Mouse (Mus musculus) limb, embryonic 13.5 days (tissue): ENCODE data around the gene Cdip1. TPM values are rescaled to one million over a fixed set of nuclear protein-coding genes. Genes with fewer than 3 reads are reported as not detected.
"Not testable (repeated sequence)": the region's sequence is repeated elsewhere in the genome, so short reads cannot be mapped to it uniquely, and the experiment has no call there.

ENCODE experiments used
- ATAC-seq: fragments of 200-750 bp; cut with Nextera tagmentation; 2 replicates; pipeline ENCODE4 v1.8.0; 2017; ENCODE audit warnings: low read depth, moderate number of reproducible peaks, moderate TSS enrichment; ENCODE audit not compliant: low FRiP score
- H3K27ac ChIP-seq: fragments of 300-500 bp; sonication (generic); 2 replicates; pipeline ENCODE4 v1.5.1; 2015; ENCODE audit warnings: inconsistent platforms, mild to moderate bottlenecking, moderate library complexity
- H3K27me3 ChIP-seq: fragments of 300-500 bp; sonication (generic); 2 replicates; pipeline ENCODE4 v1.6.1; 2015; ENCODE audit warnings: mild to moderate bottlenecking, inconsistent platforms
- H3K36me3 ChIP-seq: fragments of 300-500 bp; sonication (generic); 2 replicates; pipeline ENCODE4 v1.6.1; 2015; ENCODE audit warnings: inconsistent platforms, mild to moderate bottlenecking, moderate library complexity
- H3K4me1 ChIP-seq: fragments of 300-500 bp; sonication (generic); 2 replicates; pipeline ENCODE4 v1.6.1; 2015; ENCODE audit warnings: inconsistent platforms
- H3K4me2 ChIP-seq: fragments of 300-500 bp; sonication (generic); replicated peaks from 2 replicates; pipeline ENCODE4 v1.6.1; 2015; ENCODE audit warnings: inconsistent platforms, mild to moderate bottlenecking, moderate library complexity
- H3K4me3 ChIP-seq: fragments of 300-500 bp; sonication (generic); 2 replicates; pipeline ENCODE4 v1.5.1; 2015; ENCODE audit warnings: moderate library complexity, mild to moderate bottlenecking, inconsistent platforms
- H3K9ac ChIP-seq: fragments of 300-500 bp; sonication (generic); 2 replicates; pipeline ENCODE4 v1.6.1; 2015; ENCODE audit warnings: mild to moderate bottlenecking, inconsistent platforms
- H3K9me3 ChIP-seq: fragments of 300-500 bp; sonication (generic); 2 replicates; pipeline ENCODE4 v1.6.1; 2016; ENCODE audit warnings: inconsistent platforms
- WGBS: fragments of 180-500 bp; shearing (Covaris S2); methylation state at CpG from one replicate; pipeline ENCODE4 v1.1.7; 2015; 5-methylcytosine and 5-hydroxymethylcytosine counted together
- polyA plus RNA-seq: library from polyadenylated mRNA; unstranded; fragments of >200 nt; fragmentation: Nextera tagmentation; extraction: Ambion mirVana; gene quantifications from 2 replicates; pipeline ENCODE4 v1.2.1, GENCODE M21; 2015

Gene Cdip1
- polyA plus RNA-seq, 1 experiment from 2014 or later = 102 TPM

GRCm38 (mm10) chr16:4765852-4766251 lies 24.2 kb downstream of the Cdip1 start:
- no peak overlapping the region for H3K4me3 ChIP-seq
- no peak overlapping the region for H3K9ac ChIP-seq
- no peaks in the 10 kb centered on the region for H3K27me3 ChIP-seq
- peaks cover 76% of the 10 kb centered on the region for H3K36me3 ChIP-seq
- H3K27ac ChIP-seq = no peak overlapping the region
- no peak overlapping the region for H3K4me2 ChIP-seq
- H3K4me1 ChIP-seq = no peaks in the 10 kb centered on the region
- WGBS = 90% methylated on average over 2 of the region's 2 CpGs
- no peaks in the 10 kb centered on the region for H3K9me3 ChIP-seq
- ATAC-seq = no peak

- Histone ChIP-seq H3K36me3 (peaks cover 50% of the 10 kb centered on the region), H3K9ac (no peak overlapping the region), H3K4me3 (no peak overlapping the region), H3K4me2 (no peak overlapping the region), H3K27ac (no peak overlapping the region), H3K9me3 (no peaks in the 10 kb centered on the region), H3K27me3 (no peaks in the 10 kb centered on the region), H3K4me1 (no peaks in the 10 kb centered on the region)
- 39% methylated on average over 2 of the region's 2 CpGs for WGBS
- ATAC-seq = no peak
Observed at GRCm38 (mm10) chr16:4763276-4763675, 26.8 kb downstream of the Cdip1 start.

- no peak overlapping the region for H3K9ac ChIP-seq
- no peak for ATAC-seq
- no peaks in the 10 kb centered on the region for H3K9me3 ChIP-seq
- H3K4me1 ChIP-seq = no peaks in the 10 kb centered on the region; the same call in 1 of the 2 replicates
- no peak overlapping the region for H3K4me3 ChIP-seq
- WGBS = 95% methylated on average over 4 of the region's 4 CpGs
- H3K36me3 ChIP-seq = peaks cover 42% of the 10 kb centered on the region
- no peak overlapping the region for H3K27ac ChIP-seq
- H3K27me3 ChIP-seq = no peaks in the 10 kb centered on the region
- no peak overlapping the region for H3K4me2 ChIP-seq
Observed at GRCm38 (mm10) chr16:4762437-4762836, 27.7 kb downstream of the Cdip1 start.

GRCm38 (mm10) chr16:4756660-4757335 lies 33.3 kb downstream of the Cdip1 start:
- H3K36me3 ChIP-seq, H3K27me3 ChIP-seq, H3K9me3 ChIP-seq, H3K4me1 ChIP-seq: not testable (repeated sequence)
- WGBS = 2% methylated on average over 30 of the region's 42 CpGs
- Histone ChIP-seq H3K9ac (peak overlapping the region; percentile 54), H3K27ac (peak overlapping the region; percentile 58; the same call in 1 of the 2 replicates), H3K4me3 (peak overlapping the region; percentile 45), H3K4me2 (peak overlapping the region; percentile 52)
- peak; percentile 81 for ATAC-seq

- 85% methylated on average over 3 of the region's 3 CpGs for WGBS
- H3K9ac ChIP-seq = no peak overlapping the region
- H3K27ac ChIP-seq = no peak overlapping the region
- no peak for ATAC-seq
- 0 out of 2 replicates have a peak, but pooled peaks cover 4% of the 10 kb centered on the region for H3K9me3 ChIP-seq
- H3K4me1 ChIP-seq = peaks cover 5% of the 10 kb centered on the region
- H3K36me3 ChIP-seq = peaks cover 8% of the 10 kb centered on the region; the same call in 1 of the 2 replicates
- no peak overlapping the region for H3K4me2 ChIP-seq
- no peaks in the 10 kb centered on the region for H3K27me3 ChIP-seq
- H3K4me3 ChIP-seq = no peak overlapping the region
Observed at GRCm38 (mm10) chr16:4754045-4754444, 36.0 kb downstream of the Cdip1 start.

GRCm38 (mm10) chr16:4752155-4752554 lies 37.9 kb downstream of the Cdip1 start:
- Histone ChIP-seq H3K9ac (no peak overlapping the region), H3K9me3 (0 out of 2 replicates have a peak, but pooled peaks cover 4% of the 10 kb centered on the region), H3K4me2 (no peak overlapping the region), H3K4me3 (no peak overlapping the region), H3K4me1 (peaks cover 5% of the 10 kb centered on the region; the same call in 1 of the 2 replicates), H3K27me3 (no peaks in the 10 kb centered on the region), H3K27ac (no peak overlapping the region), H3K36me3 (peaks cover 8% of the 10 kb centered on the region; the same call in 1 of the 2 replicates)
- WGBS = 86% methylated on average over 3 of the region's 3 CpGs
- no peak for ATAC-seq

GRCm38 (mm10) chr16:4742186-4742585 lies 47.9 kb downstream of the Cdip1 start:
- Histone ChIP-seq H3K4me1 (no peaks in the 10 kb centered on the region), H3K9ac (no peak overlapping the region), H3K27ac (no peak overlapping the region), H3K36me3 (peaks cover 12% of the 10 kb centered on the region), H3K4me3 (no peak overlapping the region), H3K4me2 (no peak overlapping the region), H3K27me3 (no peaks in the 10 kb centered on the region), H3K9me3 (peaks cover 10% of the 10 kb centered on the region)
- 96% methylated on average over 1 of the region's 1 CpGs for WGBS
- ATAC-seq = no peak

GRCm38 (mm10) chr16:4739994-4740393 lies 50.1 kb downstream of the Cdip1 start:
- Histone ChIP-seq H3K27ac (no peak overlapping the region), H3K4me3 (no peak overlapping the region), H3K4me1 (no peaks in the 10 kb centered on the region), H3K4me2 (no peak overlapping the region), H3K27me3 (no peaks in the 10 kb centered on the region), H3K9ac (no peak overlapping the region), H3K36me3 (peaks cover 16% of the 10 kb centered on the region), H3K9me3 (peaks cover 10% of the 10 kb centered on the region)
- no peak for ATAC-seq
- WGBS = 91% methylated on average over 2 of the region's 2 CpGs

- H3K4me2 ChIP-seq = no peak overlapping the region
- WGBS = 76% methylated on average over 2 of the region's 2 CpGs
- no peaks in the 10 kb centered on the region for H3K27me3 ChIP-seq
- H3K36me3 ChIP-seq = peaks cover 7% of the 10 kb centered on the region; the same call in 1 of the 2 replicates
- H3K27ac ChIP-seq = no peak overlapping the region
- no peaks in the 10 kb centered on the region for H3K4me1 ChIP-seq
- no peaks in the 10 kb centered on the region for H3K9me3 ChIP-seq
- no peak for ATAC-seq
- H3K9ac ChIP-seq = no peak overlapping the region
- H3K4me3 ChIP-seq = no peak overlapping the region
Observed at GRCm38 (mm10) chr16:4736262-4736661, 53.8 kb downstream of the Cdip1 start.

GRCm38 (mm10) chr16:4730776-4731358 lies 59.2 kb downstream of the Cdip1 start:
- WGBS = 72% methylated on average over 3 of the region's 3 CpGs
- no peaks in the 10 kb centered on the region for H3K9me3 ChIP-seq
- H3K9ac ChIP-seq = no peak overlapping the region
- ATAC-seq = no peak
- no peak overlapping the region for H3K27ac ChIP-seq
- 0 out of 2 replicates have a peak, but pooled peaks cover 7% of the 10 kb centered on the region for H3K36me3 ChIP-seq
- peaks cover 16% of the 10 kb centered on the region for H3K4me1 ChIP-seq
- H3K27me3 ChIP-seq = no peaks in the 10 kb centered on the region
- H3K4me2 ChIP-seq = no peak overlapping the region
- no peak overlapping the region for H3K4me3 ChIP-seq

- Histone ChIP-seq H3K4me3 (no peak overlapping the region), H3K27ac (no peak overlapping the region), H3K36me3 (no peaks in the 10 kb centered on the region), H3K9ac (no peak overlapping the region), H3K27me3 (no peaks in the 10 kb centered on the region), H3K9me3 (no peaks in the 10 kb centered on the region), H3K4me2 (peak overlapping the region; percentile 88), H3K4me1 (peaks cover 22% of the 10 kb centered on the region)
- 59% methylated on average over 1 of the region's 1 CpGs for WGBS
- ATAC-seq = no peak
Observed at GRCm38 (mm10) chr16:4727963-4728362, 62.1 kb downstream of the Cdip1 start.

GRCm38 (mm10) chr16:4727526-4727925 lies 62.6 kb downstream of the Cdip1 start:
- H3K27me3 ChIP-seq = no peaks in the 10 kb centered on the region
- 0 out of 2 replicates have a peak overlapping the region, but pooled peaks have one; percentile 92 for H3K9ac ChIP-seq
- H3K36me3 ChIP-seq = no peaks in the 10 kb centered on the region
- peak overlapping the region; percentile 88 for H3K4me2 ChIP-seq
- 92% methylated on average over 1 of the region's 1 CpGs for WGBS
- ATAC-seq = no peak
- peak overlapping the region; percentile 85 for H3K4me3 ChIP-seq
- peaks cover 22% of the 10 kb centered on the region for H3K4me1 ChIP-seq
- H3K9me3 ChIP-seq = no peaks in the 10 kb centered on the region
- H3K27ac ChIP-seq = no peak overlapping the region
